Mouse (Mus musculus): ENCODE data around the gene Atp6v1a. TPM values are rescaled to one million over a fixed set of nuclear protein-coding genes. Genes with fewer than 3 reads are reported as not detected.

Gene Atp6v1a
- 15.1 and 15.4 TPM in 2 replicates for polyA plus RNA-seq (2012; rRNA removed)

DNA sequence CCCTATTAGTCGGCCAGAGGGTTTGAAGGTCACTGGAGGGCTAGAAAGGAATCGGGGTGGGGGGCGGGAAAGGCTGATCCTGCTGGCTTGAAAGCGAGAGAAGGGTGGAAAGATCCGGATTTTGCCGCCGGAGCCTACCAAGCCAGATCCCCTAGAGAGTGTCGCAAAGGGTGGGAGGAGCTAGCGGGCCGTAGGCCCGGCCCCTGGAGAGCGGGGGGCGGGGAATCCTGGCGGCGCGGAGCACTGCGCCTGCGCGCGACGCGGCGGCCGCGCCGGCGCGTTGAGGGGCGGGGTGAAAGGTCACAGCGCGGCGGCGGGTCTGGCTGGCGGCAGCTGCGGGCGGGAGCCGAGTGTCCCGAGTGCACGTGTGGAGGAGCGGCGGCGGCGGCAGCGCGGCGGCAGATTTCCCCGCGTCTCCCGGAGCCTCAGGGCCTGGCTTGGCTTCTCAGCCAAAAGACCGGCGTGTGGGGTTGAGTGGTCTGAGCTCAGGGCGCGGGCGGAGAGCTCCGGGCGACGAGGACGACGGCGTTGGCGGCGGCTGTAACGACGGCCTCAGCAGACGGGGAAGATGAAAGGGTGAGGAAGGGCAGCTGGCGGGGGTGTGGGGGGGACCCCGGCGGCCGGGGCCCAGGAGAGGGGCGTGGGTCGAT lies at the start of gene Atp6v1a, which contains the start of gene Naa50:
Gene Atp6v1a, minus strand, starts transcription at position 170 of the 650 bp plus-strand sequence.
Gene Naa50, plus strand, starts transcription at position 295 of the 650 bp plus-strand sequence.

DNA sequence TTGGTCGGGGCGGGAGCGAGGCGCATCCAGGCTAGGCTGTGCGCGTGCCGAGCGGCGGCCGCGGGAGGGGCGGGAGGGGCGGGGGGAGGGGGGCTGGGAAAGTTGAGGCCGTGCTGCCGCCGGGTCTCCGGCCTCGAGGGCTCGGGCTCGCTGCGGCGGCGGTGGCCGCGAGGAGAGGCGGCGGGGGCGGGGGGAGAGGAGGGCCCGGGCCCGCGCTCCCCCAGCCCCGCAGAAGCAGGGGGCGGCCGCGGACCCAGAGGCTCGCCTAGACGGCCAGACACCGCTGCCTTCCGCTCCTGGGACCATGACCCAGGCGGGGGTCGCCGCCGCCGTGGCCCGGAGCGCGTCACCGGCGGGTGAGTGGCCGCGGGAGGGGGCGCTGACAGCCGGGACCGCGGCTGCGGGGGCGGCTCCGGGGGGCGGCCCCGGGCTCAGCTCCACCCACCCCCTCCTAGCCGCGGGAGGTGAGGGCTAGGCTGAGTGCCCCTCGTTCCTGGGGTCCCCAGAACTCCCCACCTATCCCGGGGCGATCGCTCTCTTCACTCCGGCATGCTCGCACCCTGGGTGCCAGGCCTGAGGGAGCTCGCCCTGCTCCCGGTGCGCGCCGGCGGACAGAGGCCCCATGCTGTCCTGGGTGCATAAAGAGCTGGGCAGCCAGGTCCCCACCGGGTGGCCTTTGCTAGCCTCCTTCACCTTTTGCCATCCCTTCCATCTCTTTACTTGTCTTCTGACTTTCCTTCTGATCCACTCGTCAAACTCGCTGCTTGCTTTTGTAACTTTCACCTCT lies 33.8 kb upstream of the Atp6v1a start, which contains the start of gene Usf3:
Gene Usf3, plus strand, starts transcription at position 92 of the 787 bp plus-strand sequence.

DNA sequence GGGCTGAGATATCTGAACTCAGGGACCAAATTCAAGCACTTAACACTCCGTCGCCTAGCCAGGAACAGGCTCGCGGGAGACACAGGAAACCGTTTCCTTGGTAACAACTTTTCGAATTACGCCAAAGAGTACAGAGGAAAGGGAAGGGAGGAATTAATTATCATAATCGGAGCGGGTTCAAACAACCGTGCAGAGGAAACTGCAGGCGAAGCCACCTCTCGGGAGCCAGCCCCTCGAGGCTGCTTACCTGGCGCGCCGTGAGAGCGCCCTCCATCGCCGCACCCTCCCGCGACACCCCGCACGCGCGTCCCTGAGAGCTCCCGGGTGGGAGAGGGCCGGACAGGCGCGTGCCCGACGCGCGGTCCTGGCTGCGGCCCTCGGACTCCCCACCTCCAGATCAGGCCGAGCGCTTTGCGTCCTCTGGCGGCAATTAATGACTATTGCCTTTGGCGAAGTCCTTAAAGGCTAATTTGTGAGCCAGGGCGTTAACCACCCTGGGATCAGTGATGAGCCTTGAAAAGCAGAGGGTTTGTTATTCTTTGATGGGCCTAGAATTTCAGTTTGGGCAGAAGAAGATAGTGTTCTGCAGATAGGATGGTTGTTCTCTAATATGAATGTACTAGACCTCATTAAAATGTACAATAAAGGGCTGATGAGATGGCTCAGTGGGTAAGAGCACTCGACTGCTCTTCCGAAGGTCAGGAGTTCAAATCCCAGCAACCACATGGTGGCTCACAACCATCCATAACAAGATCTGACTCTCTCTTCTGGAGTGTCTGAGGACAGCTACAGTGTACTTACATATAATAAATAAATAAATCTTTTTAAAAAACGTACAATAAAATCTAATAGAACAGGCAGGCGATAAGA lies 76.2 kb downstream of the Atp6v1a start, which contains the start of gene Gramd1c:
Gene Gramd1c, minus strand, starts transcription at position 321 of the 870 bp plus-strand sequence.

Other genes starting within 250 kb of the Atp6v1a start
- gene Ccdc191, start 249.9 kb downstream of the Atp6v1a start, polyA plus RNA-seq (2012; rRNA removed): 1.2 and 1.9 TPM in 2 replicates
- gene Qtrt2, start 212.9 kb downstream of the Atp6v1a start, polyA plus RNA-seq (2012; rRNA removed): 9.9 and 12.1 TPM in 2 replicates
- gene Zdhhc23, start 159.9 kb downstream of the Atp6v1a start, polyA plus RNA-seq (2012; rRNA removed): 0.48 and 0.53 TPM in 2 replicates
- gene Gramd1c, start 76.4 kb downstream of the Atp6v1a start, polyA plus RNA-seq (2012; rRNA removed): 5.1 and 5.3 TPM in 2 replicates
- gene Naa50, start 125 bp upstream of the Atp6v1a start, polyA plus RNA-seq (2012; rRNA removed): 14.6 and 15.3 TPM in 2 replicates
- 2.3 and 2.7 TPM in 2 replicates for gene Usf3, start 33.5 kb upstream of the Atp6v1a start, polyA plus RNA-seq (2012; rRNA removed)
- 0.05 and 0.06 TPM in 2 replicates for gene Sidt1, start 193.5 kb upstream of the Atp6v1a start, polyA plus RNA-seq (2012; rRNA removed)
- 6.1 and 6.3 TPM in 2 replicates for gene Spice1, start 207.4 kb upstream of the Atp6v1a start, polyA plus RNA-seq (2012; rRNA removed)